Mouse (Mus musculus): ENCODE measurements around the gene Ank. TPM values are rescaled to one million over a fixed set of nuclear protein-coding genes. Genes with fewer than 3 reads are reported as not detected.

The Ank gene
- polyA plus RNA-seq, 1 experiment from 2014 or later, result 19.5 TPM

GRCm38 (mm10) chr15:27618778-27619533 is 152.5 kb downstream of the Ank start:
- 95% methylated on average over 6 of the region's 6 CpGs for WGBS
- Histone ChIP-seq H3K4me1 (ENCODE audit: control insufficient read depth, insufficient read depth, low read length) (no peaks in the 10 kb centered on the region), H3K4me3 (ENCODE audit: low read depth, low read length) (no peak overlapping the region), H3K27me3 (ENCODE audit: control insufficient read depth, insufficient read depth, low read length) (no peaks in the 10 kb centered on the region), H3K36me3 (ENCODE audit: control insufficient read depth, insufficient read depth, low read length) (peaks cover 8% of the 10 kb centered on the region; the same call in 1 of the 2 replicates), H3K4me2 (ENCODE audit: low read depth, low read length) (no peak overlapping the region), H3K9me3 (ENCODE audit: control insufficient read depth, low read length) (no peaks in the 10 kb centered on the region), H3K27ac (ENCODE audit: low read depth, low read length) (no peak overlapping the region), H3K9ac (replicated peaks; ENCODE audit: low read depth, low read length) (no peak overlapping the region)
- no peak for ATAC-seq (ENCODE audit: low read depth)

- peaks cover 8% of the 10 kb centered on the region; the same call in 1 of the 2 replicates for H3K36me3 ChIP-seq (ENCODE audit: control insufficient read depth, insufficient read depth, low read length)
- no peak overlapping the region for H3K4me2 ChIP-seq (ENCODE audit: low read depth, low read length)
- no peak overlapping the region for H3K27ac ChIP-seq (ENCODE audit: low read depth, low read length)
- 79% methylated on average over 3 of the region's 3 CpGs for WGBS
- H3K9ac ChIP-seq (replicated peaks; ENCODE audit: low read depth, low read length), result no peak overlapping the region
- no peaks in the 10 kb centered on the region for H3K4me1 ChIP-seq (ENCODE audit: control insufficient read depth, insufficient read depth, low read length)
- H3K27me3 ChIP-seq (ENCODE audit: control insufficient read depth, insufficient read depth, low read length), result no peaks in the 10 kb centered on the region
- H3K4me3 ChIP-seq (ENCODE audit: low read depth, low read length), result no peak overlapping the region
- no peak for ATAC-seq (ENCODE audit: low read depth)
- no peaks in the 10 kb centered on the region for H3K9me3 ChIP-seq (ENCODE audit: control insufficient read depth, low read length)
These were observed 153.2 kb downstream of the Ank start for GRCm38 (mm10) chr15:27619683-27620082.

- Histone ChIP-seq H3K4me2 (ENCODE audit: low read depth, low read length) (no peak overlapping the region), H3K9me3 (ENCODE audit: control insufficient read depth, low read length) (no peaks in the 10 kb centered on the region), H3K9ac (replicated peaks; ENCODE audit: low read depth, low read length) (no peak overlapping the region), H3K27me3 (ENCODE audit: control insufficient read depth, insufficient read depth, low read length) (no peaks in the 10 kb centered on the region), H3K27ac (ENCODE audit: low read depth, low read length) (no peak overlapping the region), H3K4me1 (ENCODE audit: control insufficient read depth, insufficient read depth, low read length) (no peaks in the 10 kb centered on the region), H3K4me3 (ENCODE audit: low read depth, low read length) (no peak overlapping the region), H3K36me3 (ENCODE audit: control insufficient read depth, insufficient read depth, low read length) (peaks cover 5% of the 10 kb centered on the region; the same call in 1 of the 2 replicates)
- WGBS, result 86% methylated on average over 6 of the region's 6 CpGs
- no peak for ATAC-seq (ENCODE audit: low read depth)
These were observed 154.2 kb downstream of the Ank start for GRCm38 (mm10) chr15:27620475-27621185.

- H3K27me3 ChIP-seq (ENCODE audit: control insufficient read depth, insufficient read depth, low read length), result no peaks in the 10 kb centered on the region
- no peaks in the 10 kb centered on the region for H3K4me1 ChIP-seq (ENCODE audit: control insufficient read depth, insufficient read depth, low read length)
- H3K27ac ChIP-seq (ENCODE audit: low read depth, low read length), result no peak overlapping the region
- H3K4me3 ChIP-seq (ENCODE audit: low read depth, low read length), result no peak overlapping the region
- H3K36me3 ChIP-seq (ENCODE audit: control insufficient read depth, insufficient read depth, low read length), result peaks cover 5% of the 10 kb centered on the region; the same call in 1 of the 2 replicates
- 93% methylated on average over 6 of the region's 6 CpGs for WGBS
- no peak for ATAC-seq (ENCODE audit: low read depth)
- no peaks in the 10 kb centered on the region for H3K9me3 ChIP-seq (ENCODE audit: control insufficient read depth, low read length)
- H3K9ac ChIP-seq (replicated peaks; ENCODE audit: low read depth, low read length), result no peak overlapping the region
- H3K4me2 ChIP-seq (ENCODE audit: low read depth, low read length), result no peak overlapping the region
These were observed 156.8 kb downstream of the Ank start for GRCm38 (mm10) chr15:27623286-27623685.

GRCm38 (mm10) chr15:27625014-27625889 is 158.8 kb downstream of the Ank start:
- Histone ChIP-seq H3K36me3 (ENCODE audit: control insufficient read depth, insufficient read depth, low read length) (no peaks in the 10 kb centered on the region), H3K9ac (replicated peaks; ENCODE audit: low read depth, low read length) (no peak overlapping the region), H3K4me2 (ENCODE audit: low read depth, low read length) (no peak overlapping the region), H3K27me3 (ENCODE audit: control insufficient read depth, insufficient read depth, low read length) (no peaks in the 10 kb centered on the region), H3K27ac (ENCODE audit: low read depth, low read length) (no peak overlapping the region), H3K4me3 (ENCODE audit: low read depth, low read length) (no peak overlapping the region), H3K4me1 (ENCODE audit: control insufficient read depth, insufficient read depth, low read length) (peaks cover 12% of the 10 kb centered on the region), H3K9me3 (ENCODE audit: control insufficient read depth, low read length) (no peaks in the 10 kb centered on the region)
- no peak for ATAC-seq (ENCODE audit: low read depth)
- 97% methylated on average over 13 of the region's 13 CpGs for WGBS

- H3K27ac ChIP-seq (ENCODE audit: low read depth, low read length), result no peak overlapping the region
- no peak for ATAC-seq (ENCODE audit: low read depth)
- H3K36me3 ChIP-seq (ENCODE audit: control insufficient read depth, insufficient read depth, low read length), result no peaks in the 10 kb centered on the region
- no peaks in the 10 kb centered on the region for H3K9me3 ChIP-seq (ENCODE audit: control insufficient read depth, low read length)
- H3K4me2 ChIP-seq (ENCODE audit: low read depth, low read length), result no peak overlapping the region
- 93% methylated on average over 10 of the region's 10 CpGs for WGBS
- peaks cover 12% of the 10 kb centered on the region for H3K4me1 ChIP-seq (ENCODE audit: control insufficient read depth, insufficient read depth, low read length)
- H3K9ac ChIP-seq (replicated peaks; ENCODE audit: low read depth, low read length), result no peak overlapping the region
- no peaks in the 10 kb centered on the region for H3K27me3 ChIP-seq (ENCODE audit: control insufficient read depth, insufficient read depth, low read length)
- H3K4me3 ChIP-seq (ENCODE audit: low read depth, low read length), result no peak overlapping the region
These were observed 159.4 kb downstream of the Ank start for GRCm38 (mm10) chr15:27625890-27626255.

GRCm38 (mm10) chr15:27626314-27626713 is 159.8 kb downstream of the Ank start:
- H3K36me3 ChIP-seq (ENCODE audit: control insufficient read depth, insufficient read depth, low read length), result no peaks in the 10 kb centered on the region
- H3K9me3 ChIP-seq (ENCODE audit: control insufficient read depth, low read length), result no peaks in the 10 kb centered on the region
- H3K4me2 ChIP-seq (ENCODE audit: low read depth, low read length), result no peak overlapping the region
- H3K4me3 ChIP-seq (ENCODE audit: low read depth, low read length), result no peak overlapping the region
- H3K4me1 ChIP-seq (ENCODE audit: control insufficient read depth, insufficient read depth, low read length), result peaks cover 15% of the 10 kb centered on the region
- WGBS, result 95% methylated on average over 1 of the region's 1 CpGs
- no peak for ATAC-seq (ENCODE audit: low read depth)
- no peak overlapping the region for H3K9ac ChIP-seq (replicated peaks; ENCODE audit: low read depth, low read length)
- no peaks in the 10 kb centered on the region for H3K27me3 ChIP-seq (ENCODE audit: control insufficient read depth, insufficient read depth, low read length)
- no peak overlapping the region for H3K27ac ChIP-seq (ENCODE audit: low read depth, low read length)

- Histone ChIP-seq H3K36me3 (ENCODE audit: control insufficient read depth, insufficient read depth, low read length) (no peaks in the 10 kb centered on the region), H3K4me1 (ENCODE audit: control insufficient read depth, insufficient read depth, low read length) (peaks cover 15% of the 10 kb centered on the region), H3K9me3 (ENCODE audit: control insufficient read depth, low read length) (no peaks in the 10 kb centered on the region), H3K4me3 (ENCODE audit: low read depth, low read length) (no peak overlapping the region), H3K9ac (replicated peaks; ENCODE audit: low read depth, low read length) (no peak overlapping the region), H3K27ac (ENCODE audit: low read depth, low read length) (no peak overlapping the region), H3K4me2 (ENCODE audit: low read depth, low read length) (no peak overlapping the region), H3K27me3 (ENCODE audit: control insufficient read depth, insufficient read depth, low read length) (no peaks in the 10 kb centered on the region)
- 92% methylated on average over 9 of the region's 9 CpGs for WGBS
- no peak for ATAC-seq (ENCODE audit: low read depth)
These were observed 161.3 kb downstream of the Ank start for GRCm38 (mm10) chr15:27627794-27628193.
